Mouse (Mus musculus) CH12.LX (cell line): ENCODE results near the gene Fam214a. TPM values are rescaled to one million over a fixed set of nuclear protein-coding genes. Genes with fewer than 3 reads are reported as not detected.

Experiments
- DNase-seq: peaks from one replicate; pipeline ENCODE4 v3.0.0-alpha.2; 2013; ENCODE audit errors: extremely low read depth
- H3K27ac ChIP-seq: 2 replicates; pipeline ENCODE4 v1.5.1; 2012; ENCODE audit warnings: low read depth, mild to moderate bottlenecking, control low read depth, moderate library complexity; ENCODE audit not compliant: insufficient read depth
- H3K27me3 ChIP-seq: replicated peaks from 2 replicates; pipeline ENCODE3; 2012; ENCODE audit warnings: inconsistent platforms
- H3K36me3 ChIP-seq, 2 experiments: replicated peaks in 1 of 2; 2 replicates each; pipeline versions ENCODE3 to v1.6.1; 2012; ENCODE audit warnings: inconsistent platforms in 1 of 2, low read length in 1 of 2, mild to moderate bottlenecking in 1 of 2, mixed read lengths in 1 of 2, moderate library complexity in 1 of 2; ENCODE audit not compliant: control insufficient read depth in 1 of 2, insufficient read depth in 1 of 2
- H3K4me1 ChIP-seq, 2 experiments: 2 replicates each; pipeline ENCODE4 v1.6.1; 2012; ENCODE audit warnings: inconsistent platforms in 1 of 2, moderate library complexity in 1 of 2; ENCODE audit not compliant: insufficient read depth in 2 of 2, control insufficient read depth in 1 of 2
- H3K4me2 ChIP-seq: 2 replicates; pipeline ENCODE4 v1.6.1; 2012; ENCODE audit warnings: low read depth, mild to moderate bottlenecking, control low read depth; ENCODE audit not compliant: poor library complexity, insufficient read depth, severe bottlenecking
- H3K4me3 ChIP-seq, 3 experiments: fragments of 150-350 bp in 1 of 3; sonication (generic) in 1 of 3; replicated peaks in 1 of 3; 2 replicates each; pipeline versions ENCODE3 to v1.5.1; 2011 to 2012; ENCODE audit warnings: low read depth in 2 of 3, low read length in 2 of 3, mild to moderate bottlenecking in 2 of 3, moderate library complexity in 2 of 3, control low read depth in 1 of 3, improper control_type of control experiment in 1 of 3, inconsistent platforms in 1 of 3, mixed read lengths in 1 of 3; ENCODE audit not compliant: poor library complexity in 1 of 3
- H3K79me2 ChIP-seq: replicated peaks from 2 replicates; pipeline ENCODE4 v1.6.1; 2012; ENCODE audit warnings: mild to moderate bottlenecking, moderate library complexity; ENCODE audit not compliant: control insufficient read depth, poor library complexity, insufficient read depth, severe bottlenecking; ENCODE audit errors: extremely low read depth
- H3K9ac ChIP-seq: 2 replicates; pipeline ENCODE4 v1.6.1; 2012; ENCODE audit warnings: low read depth, mild to moderate bottlenecking, control low read depth, moderate library complexity; ENCODE audit not compliant: insufficient read depth
- H3K9me3 ChIP-seq: replicated peaks from 2 replicates; pipeline ENCODE3; 2012; ENCODE audit warnings: low read length, inconsistent platforms, mixed read lengths
- BHLHE40 ChIP-seq: IDR thresholded peaks from 2 replicates; pipeline ENCODE4 v1.6.1; 2011; ENCODE audit warnings: mild to moderate bottlenecking, low read depth, low read length, improper control_type of control experiment
- CHD1 ChIP-seq: IDR thresholded peaks from 2 replicates; pipeline ENCODE4 v1.6.1; 2012; ENCODE audit warnings: low read depth, low read length, improper control_type of control experiment, inconsistent platforms
- CHD2 ChIP-seq: IDR thresholded peaks from 2 replicates; pipeline ENCODE4 v1.6.1; 2011; ENCODE audit warnings: low read length, improper control_type of control experiment
- CTCF ChIP-seq, 2 experiments: IDR thresholded peaks in 1 of 2; conservative IDR thresholded peaks in 1 of 2; 2 replicates each; pipeline ENCODE4 v1.5.1; 2011 to 2012; ENCODE audit warnings: low read depth in 2 of 2, low read length in 2 of 2, improper control_type of control experiment in 1 of 2, inconsistent platforms in 1 of 2, mild to moderate bottlenecking in 1 of 2, moderate library complexity in 1 of 2
- E2F4 ChIP-seq: IDR thresholded peaks from 2 replicates; pipeline ENCODE4 v1.6.1; 2011; ENCODE audit warnings: low read depth, low read length, improper control_type of control experiment; ENCODE audit not compliant: insufficient replicate concordance
- ELF1 ChIP-seq: IDR thresholded peaks from 2 replicates; pipeline ENCODE4 v1.6.1; 2014; ENCODE audit warnings: low read depth, mild to moderate bottlenecking, inconsistent platforms, low read length, improper control_type of control experiment
- EP300 ChIP-seq: IDR thresholded peaks from 2 replicates; pipeline ENCODE4 v1.6.1; 2011; ENCODE audit warnings: low read length, improper control_type of control experiment
- ETS1 ChIP-seq: conservative IDR thresholded peaks from 2 replicates; pipeline ENCODE4 v1.6.1; 2012; ENCODE audit warnings: low read depth, mild to moderate bottlenecking, inconsistent platforms, low read length, improper control_type of control experiment, moderate library complexity
- GABPA ChIP-seq: IDR thresholded peaks from 2 replicates; pipeline ENCODE4 v1.6.1; 2012; ENCODE audit warnings: low read depth, low read length, improper control_type of control experiment, inconsistent platforms; ENCODE audit not compliant: insufficient replicate concordance
- HCFC1 ChIP-seq: IDR thresholded peaks from 2 replicates; pipeline ENCODE4 v1.6.1; 2012; ENCODE audit warnings: low read depth, mild to moderate bottlenecking, inconsistent platforms, low read length, improper control_type of control experiment
- IRF4 ChIP-seq: IDR thresholded peaks from 2 replicates; pipeline ENCODE4 v1.6.1; 2014; ENCODE audit warnings: low read depth, mild to moderate bottlenecking, inconsistent platforms, low read length, improper control_type of control experiment
- JUN ChIP-seq: IDR thresholded peaks from 2 replicates; pipeline ENCODE4 v1.6.1; 2011; ENCODE audit warnings: low read depth, mild to moderate bottlenecking, low read length, improper control_type of control experiment, moderate library complexity; ENCODE audit not compliant: insufficient read depth
- JUND ChIP-seq: conservative IDR thresholded peaks from 2 replicates; pipeline ENCODE4 v1.6.1; 2011; ENCODE audit warnings: low read depth, low read length, improper control_type of control experiment
- KAT2A ChIP-seq: IDR thresholded peaks from 2 replicates; pipeline ENCODE4 v1.6.1; 2012; ENCODE audit warnings: low read length, improper control_type of control experiment, inconsistent platforms; ENCODE audit not compliant: insufficient replicate concordance
- MAFK ChIP-seq: IDR thresholded peaks from 2 replicates; pipeline ENCODE4 v1.6.1; 2011; ENCODE audit warnings: low read length, improper control_type of control experiment; ENCODE audit not compliant: insufficient replicate concordance
- MAX ChIP-seq: IDR thresholded peaks from 2 replicates; pipeline ENCODE4 v1.6.1; 2011; ENCODE audit warnings: low read length, improper control_type of control experiment
- MAZ ChIP-seq: IDR thresholded peaks from 2 replicates; pipeline ENCODE4 v1.6.1; 2012; ENCODE audit warnings: low read depth, mild to moderate bottlenecking, inconsistent platforms, low read length, improper control_type of control experiment, moderate library complexity
- MEF2A ChIP-seq: IDR thresholded peaks from 2 replicates; pipeline ENCODE4 v1.6.1; 2014; ENCODE audit warnings: low read depth, mild to moderate bottlenecking, inconsistent platforms, low read length, improper control_type of control experiment, borderline replicate concordance
- MXI1 ChIP-seq: IDR thresholded peaks from 2 replicates; pipeline ENCODE4 v1.6.1; 2011; ENCODE audit warnings: mild to moderate bottlenecking, low read depth, low read length, improper control_type of control experiment
- MYC ChIP-seq: IDR thresholded peaks from 2 replicates; pipeline ENCODE4 v1.6.1; 2011; ENCODE audit warnings: low read depth, mild to moderate bottlenecking, improper control_type of control experiment, low read length
- NELFE ChIP-seq: IDR thresholded peaks from 2 replicates; pipeline ENCODE4 v1.6.1; 2011; ENCODE audit warnings: low read depth, low read length, improper control_type of control experiment
- NRF1 ChIP-seq: IDR thresholded peaks from 2 replicates; pipeline ENCODE4 v1.6.1; 2014; ENCODE audit warnings: low read depth, mild to moderate bottlenecking, inconsistent platforms, low read length, improper control_type of control experiment, moderate library complexity
- PAX5 ChIP-seq: IDR thresholded peaks from 2 replicates; pipeline ENCODE4 v1.6.1; 2012; ENCODE audit warnings: low read length, inconsistent platforms, mixed read lengths
- POLR2A ChIP-seq: IDR thresholded peaks from 2 replicates; pipeline ENCODE4 v1.6.1; 2011; ENCODE audit warnings: low read depth, mild to moderate bottlenecking, improper control_type of control experiment, low read length
- POLR2AphosphoS2 ChIP-seq: IDR thresholded peaks from 2 replicates; pipeline ENCODE4 v1.6.1; 2011; ENCODE audit warnings: low read depth, low read length, improper control_type of control experiment
- RAD21 ChIP-seq: IDR thresholded peaks from 2 replicates; pipeline ENCODE4 v1.6.1; 2011; ENCODE audit warnings: low read depth, mild to moderate bottlenecking, low read length, improper control_type of control experiment, moderate library complexity
- RCOR1 ChIP-seq: conservative IDR thresholded peaks from 2 replicates; pipeline ENCODE4 v1.6.1; 2012; ENCODE audit warnings: low read depth, mild to moderate bottlenecking, inconsistent platforms, low read length, improper control_type of control experiment
- SIN3A ChIP-seq: IDR thresholded peaks from 2 replicates; pipeline ENCODE4 v1.6.1; 2012; ENCODE audit warnings: low read length, improper control_type of control experiment, inconsistent platforms
- SMC3 ChIP-seq: IDR thresholded peaks from 2 replicates; pipeline ENCODE4 v1.6.1; 2011; ENCODE audit warnings: low read depth, low read length, improper control_type of control experiment
- TBP ChIP-seq: conservative IDR thresholded peaks from 2 replicates; pipeline ENCODE4 v1.6.1; 2011; ENCODE audit warnings: low read depth, low read length, improper control_type of control experiment
- TCF12 ChIP-seq: IDR thresholded peaks from 2 replicates; pipeline ENCODE4 v1.6.1; 2014; ENCODE audit warnings: low read depth, mild to moderate bottlenecking, inconsistent platforms, low read length, improper control_type of control experiment
- UBTF ChIP-seq: IDR thresholded peaks from 2 replicates; pipeline ENCODE4 v1.6.1; 2012; ENCODE audit warnings: low read depth, mild to moderate bottlenecking, inconsistent platforms, low read length, improper control_type of control experiment, moderate library complexity
- USF1 ChIP-seq: IDR thresholded peaks from 2 replicates; pipeline ENCODE4 v1.6.1; 2014; ENCODE audit warnings: low read depth, mild to moderate bottlenecking, inconsistent platforms, low read length, improper control_type of control experiment
- USF2 ChIP-seq: conservative IDR thresholded peaks from 2 replicates; pipeline ENCODE4 v1.6.1; 2011; ENCODE audit warnings: low read depth, low read length, improper control_type of control experiment
- ZC3H11A ChIP-seq: IDR thresholded peaks from 2 replicates; pipeline ENCODE4 v1.6.1; 2012; ENCODE audit warnings: low read depth, mild to moderate bottlenecking, inconsistent platforms, low read length, improper control_type of control experiment
- ZKSCAN1 ChIP-seq: IDR thresholded peaks from 2 replicates; pipeline ENCODE4 v1.6.1; 2012; ENCODE audit warnings: low read depth, inconsistent platforms, low read length, improper control_type of control experiment, borderline replicate concordance
- ZMIZ1 ChIP-seq: IDR thresholded peaks from 2 replicates; pipeline ENCODE4 v1.6.1; 2012; ENCODE audit warnings: low read depth, mild to moderate bottlenecking, inconsistent platforms, low read length, improper control_type of control experiment
- ZNF384 ChIP-seq: IDR thresholded peaks from 2 replicates; pipeline ENCODE4 v1.6.1; 2012; ENCODE audit warnings: low read depth, low read length, improper control_type of control experiment, inconsistent platforms
- dilution Hi-C: fragments of 300-500 bp; cut with MboI; formaldehyde crosslinking; loops from 2 replicates; pipeline ENCODE4 v1.14.3; 2020; ENCODE audit warnings: low sequenced_read_pairs; ENCODE audit not compliant: extremely low pct_unique_long_range_greater_than_20kb, extremely low pct_ligation_motif_present
- in situ Hi-C: fragments of 300-500 bp; cut with MboI; formaldehyde crosslinking; loops from 3 replicates; pipeline ENCODE4 v1.14.3; 2019; ENCODE audit warnings: low sequenced_read_pairs, low pct_ligation_motif_present, low pct_unique_long_range_greater_than_20kb, mixed read lengths
- polyA plus RNA-seq: library from polyadenylated mRNA; unstranded; fragments of >175 nt; gene quantifications from 2 replicates; pipeline ENCODE4 v1.2.1, GENCODE M21; 2012; ENCODE audit warnings: low read depth; ENCODE audit not compliant: insufficient read length
- total RNA-seq, 2 experiments: library from RNA; depleted of rRNA; stranded (reverse); fragments of 300-350 nt in 1 of 2; fragments of >200 nt in 1 of 2; gene quantifications; 2 replicates each; pipeline ENCODE4 v1.2.3; 2012 to 2014

Fam214a gene
- total and polyA plus RNA-seq, 3 experiments = 6.2 to 8.6 (median 7.0) TPM

DNA sequence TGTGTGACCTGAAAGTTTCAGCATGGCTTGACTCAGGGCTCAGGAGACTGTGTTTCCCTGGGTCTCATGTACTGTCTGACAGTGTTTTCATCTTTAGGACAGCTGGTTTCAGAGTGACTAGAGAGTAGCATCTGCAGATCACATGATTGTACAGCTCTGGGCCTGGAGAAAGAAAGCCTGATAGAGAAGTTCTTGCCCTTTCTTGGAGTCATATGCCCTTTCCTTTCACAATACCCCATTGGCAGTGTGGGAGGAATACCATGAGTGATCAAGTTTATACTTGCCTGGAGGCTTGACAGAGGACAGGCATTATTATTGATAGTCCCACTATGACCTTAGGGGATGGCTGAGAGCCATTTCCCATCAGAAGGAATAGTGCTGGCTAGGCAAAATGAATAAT lies 124.5 kb downstream of the Fam214a start:
- peak; percentile 52 for DNase-seq
- no peak overlapping the region for H3K4me3 ChIP-seq
- H3K9me3 ChIP-seq = peaks cover 13% of the 10 kb centered on the region
- TF ChIP-seq NRF1 (no peak), KAT2A (no peak), RCOR1 (peak; percentile 67; the same call in 1 of the 2 replicates), POLR2AphosphoS2 (no peak), ZC3H11A (no peak), JUN (peak; percentile 62), BHLHE40 (peak; percentile 89), CHD2 (0 out of 2 replicates have a peak, but pooled peaks have one; percentile 21), ELF1 (no peak), GABPA (no peak), RAD21 (no peak), MEF2A (peak; percentile 68; the same call in 1 of the 2 replicates), IRF4 (peak; percentile 90), MYC (peak; percentile 58; the same call in 1 of the 2 replicates), JUND (peak; percentile 82), ZNF384 (no peak), SIN3A (peak; percentile 99), ETS1 (peak; percentile 98), MAZ (no peak), NELFE (no peak), CTCF (conservative IDR thresholded peaks at IDR 0.05 in 1 of 2, IDR thresholded peaks at IDR 0.05 in 1 of 2; ENCODE audit: low read depth in 2 of 2, low read length in 2 of 2) (no peak), TCF12 (peak; percentile 63; the same call in 1 of the 2 replicates), MXI1 (peak; percentile 89), E2F4 (0 out of 2 replicates have a peak, but pooled peaks have one; percentile 37), ZKSCAN1 (no peak), USF1 (peak; percentile 61), POLR2A (no peak), SMC3 (0 out of 2 replicates have a peak, but pooled peaks have one; percentile 9), ZMIZ1 (no peak), EP300 (peak; percentile 74; the same call in 1 of the 2 replicates), MAFK (peak; percentile 26; the same call in 1 of the 2 replicates), CHD1 (no peak), TBP (no peak), HCFC1 (no peak), USF2 (peak; percentile 64; the same call in 1 of the 2 replicates), UBTF (no peak), MAX (peak; percentile 80), PAX5 (no peak)
- H3K4me2 ChIP-seq = no peak overlapping the region
- peaks cover 72% of the 10 kb centered on the region for H3K79me2 ChIP-seq
- in situ Hi-C loops (no loop called here), dilution Hi-C loops (no loop called here)
- H3K9ac ChIP-seq = no peak overlapping the region
- H3K36me3 ChIP-seq = peaks cover 3 to 14% of the 10 kb centered on the region in 2 experiments
- peak overlapping the region; percentile 66; the same call in 1 of the 2 replicates for H3K27ac ChIP-seq
- H3K4me1 ChIP-seq = peaks cover 6 to 51% of the 10 kb centered on the region in 2 experiments; a peak in 3 of 4 replicates
- no peaks in the 10 kb centered on the region for H3K27me3 ChIP-seq
